Mouse (Mus musculus): ENCODE measurements around the gene Bdh1. TPM values are rescaled to one million over a fixed set of nuclear protein-coding genes. Genes with fewer than 3 reads are reported as not detected.

Bdh1 gene
- polyA plus RNA-seq, 1 experiment from 2014 or later, result 26.7 TPM

DNA sequence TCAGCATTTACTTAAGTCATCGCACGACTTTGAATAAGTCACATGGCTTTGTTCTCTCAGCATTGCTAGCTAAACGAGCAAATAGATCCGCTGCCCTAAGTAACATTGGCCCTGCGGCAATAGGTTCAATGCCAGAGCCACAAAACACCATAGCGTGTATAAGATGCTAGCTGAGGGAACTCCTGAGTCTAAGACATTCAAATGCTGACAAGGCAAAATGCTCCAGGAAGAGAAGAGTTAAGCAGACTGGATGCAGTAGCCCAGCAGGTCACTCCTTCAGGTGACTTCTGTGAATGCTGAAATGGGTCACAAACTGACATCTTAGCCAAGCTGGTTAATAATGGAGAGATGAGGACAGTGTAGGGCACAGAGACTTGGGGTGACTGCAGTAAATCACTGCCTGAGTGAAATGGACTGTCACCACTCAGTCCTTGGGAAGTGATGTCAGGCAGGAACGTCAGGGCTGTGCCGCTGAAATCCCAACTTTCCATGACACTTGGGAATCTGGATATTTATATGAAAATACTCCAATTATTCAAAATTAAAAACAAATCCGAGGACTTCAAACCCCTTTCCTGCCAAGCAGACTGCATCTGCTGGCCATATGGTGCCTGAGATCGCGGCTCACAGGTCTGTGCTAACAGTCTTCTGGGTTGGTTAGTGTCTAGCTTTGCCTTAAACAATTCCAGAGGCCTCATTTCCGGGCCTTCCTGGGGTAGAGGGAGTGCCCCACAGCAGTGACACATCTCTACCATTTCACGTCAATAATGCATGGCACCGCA is 79.1 kb downstream of the Bdh1 start:
- DNase-seq (ENCODE audit: low read depth, low spot score) (no peak), ATAC-seq (no peak)
- no peak for TF ChIP-seq CTCF (IDR thresholded peaks at IDR 0.05)
- no peaks in the 10 kb centered on the region for H3K27me3 ChIP-seq
- ChIA-PET POLR2A (no interaction called here), CTCF (no interaction called here)
- in situ Hi-C loops (cut with MboI; ENCODE audit: low pct_unique_long_range_greater_than_20kb), result no loop called here

- no peak for DNase-seq (ENCODE audit: low read depth, low spot score)
- H3K27me3 ChIP-seq, result no peaks in the 10 kb centered on the region
- POLR2A ChIA-PET, result no interaction called here
- ATAC-seq, result no peak
- CTCF ChIA-PET, result no interaction called here
- in situ Hi-C loops (cut with MboI; ENCODE audit: low pct_unique_long_range_greater_than_20kb), result no loop called here
- no peak for TF ChIP-seq CTCF (IDR thresholded peaks at IDR 0.05)
Observed at GRCm38 (mm10) chr16:31501751-31502365, 79.8 kb downstream of the Bdh1 start.

DNA sequence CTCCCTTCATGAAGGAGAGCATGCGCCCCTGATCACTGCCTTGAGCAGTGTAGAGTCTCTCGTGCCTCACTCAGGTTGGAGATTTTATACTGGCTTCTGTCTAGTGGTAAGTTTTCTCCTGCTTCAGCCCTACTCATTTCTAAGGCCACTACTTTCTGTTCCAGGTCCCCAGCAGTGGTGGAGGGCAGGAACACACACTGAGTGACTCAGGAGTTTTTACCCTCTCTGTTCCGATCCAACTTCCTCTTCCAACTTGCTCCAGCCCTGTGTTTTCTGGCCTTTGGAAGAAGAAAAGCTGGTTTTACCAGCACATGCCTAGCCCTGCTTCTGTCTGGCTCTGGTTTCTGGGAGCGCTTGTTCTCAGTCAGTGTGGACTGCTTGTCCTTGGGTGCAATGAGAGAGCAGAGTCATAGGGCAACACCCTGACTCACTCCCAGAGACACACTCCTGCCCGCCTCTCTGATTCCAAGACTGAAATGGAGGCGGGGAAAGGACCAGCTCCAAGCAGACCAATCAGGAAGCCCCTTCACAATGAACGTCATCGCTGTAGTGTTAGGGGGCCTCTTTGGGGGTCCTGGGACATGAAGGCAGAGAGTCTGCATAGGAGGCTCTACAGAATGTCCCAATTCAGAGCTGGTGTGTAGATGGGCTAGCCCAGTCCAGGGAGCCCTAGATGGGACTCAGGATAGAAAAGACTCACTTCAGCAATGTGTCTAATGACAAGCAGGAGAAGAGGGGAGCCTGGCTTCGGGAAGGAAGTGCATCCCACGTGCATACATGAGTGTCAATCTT is 84.8 kb downstream of the Bdh1 start:
- ChIA-PET POLR2A (no interaction called here), CTCF (no interaction called here)
- in situ Hi-C loops (cut with MboI; ENCODE audit: low pct_unique_long_range_greater_than_20kb), result no loop called here
- DNase-seq (ENCODE audit: low read depth, low spot score) (no peak), ATAC-seq (no peak)
- no peaks in the 10 kb centered on the region for H3K27me3 ChIP-seq
- no peak for TF ChIP-seq CTCF (IDR thresholded peaks at IDR 0.05)

DNA sequence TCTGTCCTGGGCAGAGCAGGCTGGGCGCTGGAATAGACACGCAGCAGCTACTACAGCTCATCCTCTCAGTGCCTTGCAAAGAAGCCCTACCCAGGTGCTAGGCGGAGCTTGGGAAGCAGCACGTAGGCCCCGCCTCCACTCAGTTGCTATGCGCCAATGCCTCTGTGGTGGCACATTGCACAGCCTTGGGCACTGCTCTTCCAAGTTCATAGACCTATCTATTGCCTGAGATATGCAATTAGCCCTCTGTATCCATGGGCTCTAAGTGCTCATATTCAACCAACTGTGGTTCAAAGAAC is 85.3 kb downstream of the Bdh1 start:
- DNase-seq (ENCODE audit: low read depth, low spot score) (no peak), ATAC-seq (no peak)
- ChIA-PET CTCF (no interaction called here), POLR2A (no interaction called here)
- no peak for TF ChIP-seq CTCF (IDR thresholded peaks at IDR 0.05)
- in situ Hi-C loops (cut with MboI; ENCODE audit: low pct_unique_long_range_greater_than_20kb), result no loop called here
- H3K27me3 ChIP-seq, result no peaks in the 10 kb centered on the region

DNA sequence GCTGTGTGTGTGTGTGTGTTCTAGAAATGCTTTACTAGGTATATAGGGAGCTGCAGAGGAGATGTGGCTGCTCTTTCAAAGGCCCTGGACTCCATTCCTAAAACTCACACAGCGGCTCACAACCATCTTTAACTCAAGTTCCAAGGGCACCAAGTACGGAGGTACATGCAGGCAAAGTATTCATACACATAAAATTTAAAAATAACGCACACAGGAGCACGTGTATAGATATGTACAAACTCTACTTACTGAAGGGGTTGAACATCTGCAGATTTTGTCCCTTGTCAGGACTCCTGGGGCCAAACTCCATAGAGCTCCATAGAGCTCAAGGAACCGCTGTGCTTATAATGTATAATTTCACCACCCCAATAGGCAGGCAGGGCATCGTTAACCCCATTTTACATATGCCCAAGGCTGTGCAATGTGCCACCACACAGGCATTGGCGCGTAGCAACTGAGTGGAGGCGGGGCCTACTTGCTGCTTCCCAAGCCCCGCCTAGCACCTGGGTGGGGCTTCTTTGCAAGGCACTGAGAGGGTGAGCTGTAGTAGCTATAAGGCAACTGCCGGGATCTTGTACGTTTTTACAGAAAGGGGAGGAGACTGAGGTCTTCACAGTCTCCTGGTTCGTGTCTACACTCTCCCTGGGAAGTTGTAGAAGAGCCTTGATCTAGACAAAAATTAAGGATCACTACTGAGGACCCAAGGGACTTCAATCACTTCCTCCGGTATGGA is 85.9 kb downstream of the Bdh1 start:
- in situ Hi-C loops (cut with MboI; ENCODE audit: low pct_unique_long_range_greater_than_20kb), result no loop called here
- no peak for ATAC-seq

More for the DNA sequence above, 85.9 kb downstream of the Bdh1 start:
- ChIA-PET CTCF (no interaction called here), POLR2A (interaction anchor here (0.6 kb wide), 1 partner anchor 841 kb away, joined by 6 read pairs; no protein-coding TSS in a partner anchor)
- no peak for DNase-seq (ENCODE audit: low read depth, low spot score)
- no peak for TF ChIP-seq CTCF (IDR thresholded peaks at IDR 0.05)
- no peaks in the 10 kb centered on the region for H3K27me3 ChIP-seq

Other genes with a start within 250 kb of the Bdh1 start
- gene Acap2, start 221.0 kb upstream of the Bdh1 start, polyA plus RNA-seq (2021), result 38.4 TPM
- gene Ppp1r2, start 147.0 kb upstream of the Bdh1 start, polyA plus RNA-seq (2021), result 55.2 TPM
- gene Apod, start 107.5 kb upstream of the Bdh1 start, polyA plus RNA-seq (2021), result not detected
- 116 TPM for gene Dlg1, start 241.2 kb downstream of the Bdh1 start, polyA plus RNA-seq (2021)

Data from Patski (cell line).